ENCODE assay signal across 11 mouse cellular contexts in the genomic region with DNA sequence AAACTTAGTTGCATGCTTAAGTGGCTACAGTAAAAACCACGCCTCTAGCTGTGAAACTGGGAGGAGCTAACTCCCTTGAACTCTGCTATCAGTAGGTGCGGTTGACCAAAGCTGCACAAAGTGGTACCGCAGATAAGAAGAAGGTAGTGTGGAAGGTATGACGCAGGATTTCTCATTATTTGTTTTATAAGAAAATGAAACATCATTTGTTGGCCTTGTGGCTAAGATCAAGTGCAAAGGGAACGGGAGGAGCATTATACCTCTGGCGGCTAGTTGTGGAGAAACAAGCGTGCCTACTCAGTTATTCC. TPM values are rescaled to one million over a fixed set of nuclear protein-coding genes. Genes with fewer than 3 reads are reported as not detected.
A peak's percentile ranks its signal among the peaks of the same experiment; 100 is the strongest.
DNase-seq lines count a peak whose midpoint lies in the region; ATAC-seq and TF ChIP-seq lines count a peak whose summit lies in the region.
"Had no signal": no experiment of that assay in that cellular context is flagged by ENCODE, and none has a peak within 500 bp of the region (broad histone marks: within the 10 kb centered on the region; RNA-seq: fewer than 3 reads in every experiment).

No protein-coding gene starts in this region.

- intact Hi-C loops in heart, postnatal 36 days (cut with DNase I) = no loop called here

- no peak overlapping the region for H3K9ac ChIP-seq in ES-E14 (ENCODE audit: insufficient read depth, low read depth, low read length, poor library complexity, severe bottlenecking)

- H3K9me3 ChIP-seq in ES-E14 (ENCODE audit: control insufficient read depth, insufficient read depth, low read depth, low read length) = no peaks in the 10 kb centered on the region

- ATAC-seq in hematopoietic stem cell, adult 5-6 weeks (replicated peaks in 1 of 2; ENCODE audit: insufficient read depth in 1 of 2, low FRiP score in 2 of 2, low TSS enrichment in 1 of 2, low read depth in 1 of 2, poor library complexity in 2 of 2, severe bottlenecking in 2 of 2) = peak; percentile 58 to 70
- peak; percentile 79 for ATAC-seq in monocyte, adult 5-6 weeks (replicated peaks; ENCODE audit: insufficient number of reproducible peaks, low FRiP score, low TSS enrichment, poor library complexity, severe bottlenecking)

- H3K36me3 ChIP-seq in ES-E14 (ENCODE audit: control insufficient read depth, insufficient read depth, low read length, poor library complexity, severe bottlenecking) = no peaks in the 10 kb centered on the region

- peaks cover 9 to 12% of the 10 kb centered on the region in 2 experiments; a peak in 3 of 4 replicates for H3K4me1 ChIP-seq in ES-E14 (ENCODE audit: control insufficient read depth in 2 of 2, insufficient read depth in 2 of 2, low read length in 2 of 2, poor library complexity in 1 of 2)

- H3K27ac ChIP-seq in ES-E14 (ENCODE audit: insufficient read depth, low read depth, low read length, poor library complexity, severe bottlenecking) = peak overlapping the region; percentile 71; the same call in 1 of the 2 replicates
- H3K27ac ChIP-seq: macrophage had no signal

- peak; percentile 17 to 37 for DNase-seq in heart, adult 18-20 months
- no peak for DNase-seq in heart, postnatal 36 days
- DNase-seq in ES-E14 (ENCODE audit: low read depth, low spot score) = peak; percentile 51
- no peak for DNase-seq in cerebellum, postnatal 14 days
- no peak for DNase-seq in MN1 (ENCODE audit: low spot score)
- DNase-seq in frontal cortex, adult 2 months (ENCODE audit: extremely low spot score in 1 of 2, low spot score in 1 of 2) = no peak
- DNase-seq: cerebellum, adult 9-11 months; kidney, adult 9 months had no signal

- H3K4me3 ChIP-seq in ES-E14 (ENCODE audit: insufficient read depth in 1 of 2, low read depth in 1 of 2, low read length in 2 of 2, poor library complexity in 1 of 2, severe bottlenecking in 1 of 2) = peak overlapping the region in 1 of 2 experiments; percentile 6; a peak in 1 of 4 replicates

- in situ Hi-C loops in ES-E14 (cut with MboI; ENCODE audit: low sequenced_read_pairs in 2 of 2, unreplicated experiment in 2 of 2) = no loop called here

TF ChIP-seq in ES-E14, 5 proteins besides CTCF, POLR2A, EP300 and RAD21:
- TF ChIP-seq HCFC1 (IDR thresholded peaks at IDR 0.05; ENCODE audit: borderline replicate concordance, insufficient read depth, low read length) (no peak), ZC3H11A (IDR thresholded peaks at IDR 0.05; ENCODE audit: borderline replicate concordance, low read depth, low read length) (no peak), CHD2 (IDR thresholded peaks at IDR 0.05; ENCODE audit: low read depth, low read length) (no peak), ZNF384 (IDR thresholded peaks at IDR 0.05; ENCODE audit: low read depth, low read length) (no peak), MAFK (IDR thresholded peaks at IDR 0.05; ENCODE audit: insufficient read depth, low read depth, low read length) (no peak)
TF ChIP-seq in ES-E14: peak in this region for 0.

RNA-seq across cellular contexts. Expression of a gene that starts 25.7 kb away (rescaled TPM):
- total RNA-seq in heart, adult 18-20 months (2021) = 1 to 10 TPM; 4.2 to 5.0 TPM
- 1 to 10 TPM; 4.2 to 4.7 TPM for total RNA-seq in heart, postnatal 36 days (2021)
- total RNA-seq in ES-E14 (2012; rRNA removed) = 10.5 and 12.8 TPM in 2 replicates
- 9.8 and 10.8 TPM in 2 replicates for total RNA-seq in hematopoietic stem cell, adult 5-6 weeks (2017)
- 7.1 to 16.9 TPM (median 9.6 TPM) in 3 replicates for total RNA-seq in monocyte, adult 5-6 weeks (2017)
- polyA plus RNA-seq in frontal cortex, adult 2 months (2012; rRNA removed) = 20.5 and 21.2 TPM in 2 replicates

RNA-seq across cellular contexts. Expression of a gene that starts 43.0 kb away (rescaled TPM):
- total RNA-seq in heart, adult 18-20 months (2021) = 100 to 1,000 TPM; 318 to 322 TPM
- 100 to 1,000 TPM; 294 to 315 TPM for total RNA-seq in heart, postnatal 36 days (2021)
- total RNA-seq in ES-E14 (2012; rRNA removed) = 320 and 535 TPM in 2 replicates
- 81.2 and 168 TPM in 2 replicates for total RNA-seq in hematopoietic stem cell, adult 5-6 weeks (2017)
- 117 to 176 TPM (median 135 TPM) in 3 replicates for total RNA-seq in monocyte, adult 5-6 weeks (2017)
- polyA plus RNA-seq in frontal cortex, adult 2 months (2012; rRNA removed) = 788 and 803 TPM in 2 replicates

Comparison
In these comparisons a context has a peak if more than half of its experiments do, and no peak if none do; other contexts are left out.
1. DNase-seq: peak in heart, adult 18-20 months (2 of 2) and ES-E14 (single experiment); none in heart, postnatal 36 days (0 of 2), cerebellum, postnatal 14 days (0 of 2), MN1 (single experiment) and frontal cortex, adult 2 months (0 of 2).